ENCODE assay signal across 9 mouse cellular contexts in the genomic region with DNA sequence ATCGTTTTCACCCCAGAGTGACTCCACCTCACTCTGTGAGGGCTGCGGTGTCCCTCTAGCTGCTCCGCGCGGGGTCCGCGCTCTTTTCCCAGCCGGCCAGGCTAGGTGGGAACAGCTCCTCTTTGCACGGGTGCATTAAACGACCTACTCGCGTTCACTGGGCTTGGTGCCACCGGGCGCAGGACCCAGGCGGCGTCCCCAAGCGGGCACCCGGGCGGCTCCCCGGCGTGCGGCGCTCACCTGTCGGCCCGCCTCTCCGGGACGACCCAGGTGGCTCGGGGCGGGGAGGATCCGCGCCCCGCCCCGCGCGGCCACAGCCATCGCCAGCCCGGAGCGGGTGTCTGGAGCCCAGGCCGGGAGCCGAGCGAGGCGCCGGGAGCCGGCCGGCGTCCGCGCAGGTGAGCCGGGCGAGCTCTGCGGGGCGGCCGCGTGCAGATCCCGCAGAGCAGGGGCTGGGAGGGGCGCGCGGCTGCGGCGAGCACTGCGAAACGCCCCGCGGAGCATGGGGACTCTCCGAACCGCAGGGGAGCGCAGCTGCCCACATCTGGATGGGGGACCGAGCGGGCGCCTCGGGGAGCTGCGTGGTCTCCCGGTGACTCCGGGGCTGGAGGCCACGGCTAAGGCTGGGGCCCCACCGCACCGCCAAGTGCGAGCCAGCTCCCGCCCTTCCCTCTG. TPM values are rescaled to one million over a fixed set of nuclear protein-coding genes. Genes with fewer than 3 reads are reported as not detected.
DNase-seq lines count a peak whose midpoint lies in the region; ATAC-seq and TF ChIP-seq lines count a peak whose summit lies in the region.
"Had no signal": no experiment of that assay in that cellular context is flagged by ENCODE, and none has a peak within 500 bp of the region (broad histone marks: within the 10 kb centered on the region; RNA-seq: fewer than 3 reads in every experiment).

A gene (plus strand): TSS at position 313 of the 675 bp plus-strand sequence.

- in situ Hi-C loops in ES-E14 (cut with MboI; ENCODE audit: low sequenced_read_pairs in 2 of 2, unreplicated experiment in 2 of 2), result loop anchor here in 1 of 2 experiments (25.0 kb wide), 1 partner anchor 475 kb away; no protein-coding TSS in a partner anchor

- no peak for TF ChIP-seq POLR2A in heart, adult 2 months (IDR thresholded peaks at IDR 0.05; ENCODE audit: insufficient read depth, low read depth, low read length)
- no peak for TF ChIP-seq POLR2A in embryonic fibroblast, embryonic 13.5 days (IDR thresholded peaks at IDR 0.05; ENCODE audit: low read depth, low read length)

- no peak within 1 kb of the TSS for H3K27ac ChIP-seq in heart, adult 2 months
- H3K27ac ChIP-seq in ES-E14 (ENCODE audit: insufficient read depth, low read depth, low read length, poor library complexity, severe bottlenecking), result no peak within 1 kb of the TSS
- no peak within 1 kb of the TSS for H3K27ac ChIP-seq in embryonic fibroblast, embryonic 13.5 days (ENCODE audit: insufficient read depth, low read length)
- peak within 1 kb of the TSS; percentile 39 for H3K27ac ChIP-seq in stomach, embryonic 16.5 days (ENCODE audit: low read length)
- H3K27ac ChIP-seq: macrophage had no signal

- H3K9ac ChIP-seq in heart, adult 2 months (ENCODE audit: low read depth, low read length), result peak within 1 kb of the TSS; percentile 14; the same call in 1 of the 2 replicates
- H3K9ac ChIP-seq in ES-E14 (ENCODE audit: insufficient read depth, low read depth, low read length, poor library complexity, severe bottlenecking), result peak within 1 kb of the TSS; percentile 72
- peak within 1 kb of the TSS; percentile 85 for H3K9ac ChIP-seq in stomach, embryonic 16.5 days (ENCODE audit: low read length)

- H3K79me2 ChIP-seq in heart, adult 2 months (replicated peaks; ENCODE audit: control insufficient read depth, insufficient read depth, low read length), result no peaks in the 10 kb centered on the region

- no peaks in the 10 kb centered on the region for H3K4me1 ChIP-seq in heart, adult 2 months (ENCODE audit: control insufficient read depth, insufficient read depth, low read length)
- H3K4me1 ChIP-seq in ES-E14 (ENCODE audit: control insufficient read depth in 2 of 2, insufficient read depth in 2 of 2, low read length in 2 of 2, poor library complexity in 1 of 2), result 0 out of 4 replicates have a peak, but pooled peaks cover 0 to 2% of the 10 kb centered on the region in 2 experiments
- no peaks in the 10 kb centered on the region for H3K4me1 ChIP-seq in embryonic fibroblast, embryonic 13.5 days (ENCODE audit: control insufficient read depth, insufficient read depth, low read length)
- H3K4me1 ChIP-seq in stomach, embryonic 16.5 days (ENCODE audit: control insufficient read depth, insufficient read depth, low read length), result peaks cover 9% of the 10 kb centered on the region; the same call in 1 of the 2 replicates

- peak within 1 kb of the TSS; percentile 33; the same call in 1 of the 2 replicates for H3K4me3 ChIP-seq in heart, adult 2 months
- peak within 1 kb of the TSS; percentile 57 to 75 for H3K4me3 ChIP-seq in ES-E14 (ENCODE audit: insufficient read depth in 1 of 2, low read depth in 1 of 2, low read length in 2 of 2, poor library complexity in 1 of 2, severe bottlenecking in 1 of 2)
- peak within 1 kb of the TSS; percentile 39 for H3K4me3 ChIP-seq in embryonic fibroblast, embryonic 13.5 days (ENCODE audit: insufficient read depth, low read length)
- H3K4me3 ChIP-seq in stomach, embryonic 16.5 days (replicated peaks; ENCODE audit: low read length), result peak within 1 kb of the TSS; percentile 68

- H3K4me2 ChIP-seq in stomach, embryonic 16.5 days (ENCODE audit: low read depth, low read length), result peak within 1 kb of the TSS; percentile 94

- peak; percentile 88 for ATAC-seq in stomach, embryonic 16.5 days (ENCODE audit: insufficient read depth, low FRiP score)

- TF ChIP-seq CTCF in heart, adult 2 months (IDR thresholded peaks at IDR 0.05), result no peak
- no peak for TF ChIP-seq CTCF in embryonic fibroblast, embryonic 13.5 days (IDR thresholded peaks at IDR 0.05; ENCODE audit: borderline replicate concordance, insufficient read depth, low read length)

- H3K27me3 ChIP-seq in heart, adult 2 months (ENCODE audit: control insufficient read depth, insufficient read depth, low read length), result peaks cover 10% of the 10 kb centered on the region
- no peaks in the 10 kb centered on the region; the same call in 1 of the 2 replicates for H3K27me3 ChIP-seq in stomach, embryonic 16.5 days (ENCODE audit: control insufficient read depth, insufficient read depth, low read length)

- no peak for TF ChIP-seq EP300 in heart, adult 2 months (IDR thresholded peaks at IDR 0.05; ENCODE audit: insufficient read depth, low read depth, low read length)

- intact Hi-C loops in heart, adult 2 months (cut with DNase I), result no loop called here

- no peaks in the 10 kb centered on the region for H3K9me3 ChIP-seq in ES-E14 (ENCODE audit: control insufficient read depth, insufficient read depth, low read depth, low read length)
- H3K9me3 ChIP-seq in stomach, embryonic 16.5 days (replicated peaks; ENCODE audit: control insufficient read depth, low read length), result no peaks in the 10 kb centered on the region

- no peaks in the 10 kb centered on the region for H3K36me3 ChIP-seq in heart, adult 2 months (ENCODE audit: control insufficient read depth, insufficient read depth, low read length)
- no peaks in the 10 kb centered on the region for H3K36me3 ChIP-seq in ES-E14 (ENCODE audit: control insufficient read depth, insufficient read depth, low read length, poor library complexity, severe bottlenecking)
- no peaks in the 10 kb centered on the region for H3K36me3 ChIP-seq in stomach, embryonic 16.5 days (ENCODE audit: control insufficient read depth, insufficient read depth, low read length)

- WGBS in heart, adult 2 months, result 3% methylated on average over 78 of the region's 79 CpGs
- WGBS in stomach, embryonic 16.5 days, result under 1% methylated on average over 78 of the region's 79 CpGs

- no peak for DNase-seq in heart, adult 2 months
- DNase-seq in heart, adult 18-20 months, result no peak
- no peak for DNase-seq in ES-E14 (ENCODE audit: low read depth, low spot score)
- peak; percentile 35 to 36 for DNase-seq in kidney, adult 8-10 months
- peak; percentile 34 for DNase-seq in lung, postnatal 14 days
- no peak for DNase-seq in gastrocnemius, adult 18-20 months (ENCODE audit: low spot score)

TF ChIP-seq in ES-E14, 5 proteins besides CTCF, POLR2A, EP300 and RAD21:
- TF ChIP-seq ZNF384 (IDR thresholded peaks at IDR 0.05; ENCODE audit: low read depth, low read length), result no peak
- TF ChIP-seq ZC3H11A (IDR thresholded peaks at IDR 0.05; ENCODE audit: borderline replicate concordance, low read depth, low read length), result no peak
- TF ChIP-seq HCFC1 (IDR thresholded peaks at IDR 0.05; ENCODE audit: borderline replicate concordance, insufficient read depth, low read length), result no peak
- no peak for TF ChIP-seq MAFK (IDR thresholded peaks at IDR 0.05; ENCODE audit: insufficient read depth, low read depth, low read length)
- no peak for TF ChIP-seq CHD2 (IDR thresholded peaks at IDR 0.05; ENCODE audit: low read depth, low read length)

RNA-seq across cellular contexts. Expression of the gene that starts here (rescaled TPM):
- total RNA-seq in heart, adult 2 months (2021), result under 1 TPM in 1 of 2 experiments, not detected in 1; 0.10 TPM
- 0.25 TPM in 1 of 2 replicates, not detected in the other for polyA plus RNA-seq in heart, adult 2 months (2012; rRNA removed)
- total RNA-seq in heart, adult 18-20 months (2021), result under 1 TPM; 0.15 to 0.21 TPM
- 0.18 and 0.48 TPM in 2 replicates for total RNA-seq in ES-E14 (2012; rRNA removed)
- polyA plus RNA-seq in embryonic fibroblast, embryonic 13.5 days (2011; ENCODE audit: insufficient read length, low read depth, missing spikeins), result not detected in 2 replicates
- polyA plus RNA-seq in stomach, embryonic 16.5 days (2015; fragmentation: Nextera tagmentation; extraction: Ambion mirVana), result 20.8 and 26.4 TPM in 2 replicates
- total RNA-seq in gastrocnemius, adult 18-20 months (2021), result not detected
- polyA plus RNA-seq: macrophage had no signal

Comparison
In these comparisons a context has a peak if more than half of its experiments do, and no peak if none do; other contexts are left out.
1. RNA of the gene that starts here (polyA plus RNA-seq): 20.8 to 26.4 TPM in stomach, embryonic 16.5 days; 0.25 TPM in heart, adult 2 months and not detected in embryonic fibroblast, embryonic 13.5 days; every median in the first group is over 10 times any median in the second.
2. DNase-seq: peak in kidney, adult 8-10 months (2 of 2) and lung, postnatal 14 days (single experiment); none in heart, adult 2 months (0 of 2), heart, adult 18-20 months (0 of 2), ES-E14 (single experiment) and gastrocnemius, adult 18-20 months (single experiment).
3. H3K9ac ChIP-seq: peak in every context shown above with its lines; median percentile 85 in stomach, embryonic 16.5 days; 72 in ES-E14; 14 in heart, adult 2 months.
4. Peak in every context shown above with its lines, with median percentiles within 50 percentile points of each other: H3K4me3 ChIP-seq.